Mouse (Mus musculus): ENCODE data around the gene Map3k12.

Gene Map3k12

DNA sequence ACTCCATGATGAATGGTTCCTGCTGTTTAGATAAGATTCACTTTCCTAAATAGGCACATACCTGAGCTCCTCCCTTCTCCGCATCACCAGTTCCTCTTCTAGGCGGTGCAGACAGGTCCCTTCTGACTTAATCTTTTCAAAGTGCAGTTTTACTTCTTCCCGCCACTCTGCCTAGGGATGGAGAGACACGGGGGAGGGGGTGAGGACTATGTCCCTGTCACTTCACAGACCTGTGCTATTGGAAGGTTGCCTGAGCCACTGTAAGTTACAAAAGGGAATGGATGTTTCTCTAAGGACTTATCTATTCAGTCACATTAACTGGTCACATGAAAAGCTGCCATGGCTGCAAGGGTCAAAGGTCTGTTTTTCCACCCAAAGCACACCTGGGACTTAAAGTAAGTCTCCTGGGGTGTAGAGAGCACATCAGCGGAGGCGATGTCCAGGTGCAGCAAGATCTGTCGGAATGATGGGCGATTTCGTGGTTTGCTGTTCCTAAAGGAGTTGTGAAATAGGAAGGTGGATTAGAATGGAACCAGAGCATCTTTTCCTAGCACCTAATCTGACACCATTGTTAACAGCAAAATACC, 14.5 kb downstream of the Map3k12 start:
- no peak for DNase-seq

DNA sequence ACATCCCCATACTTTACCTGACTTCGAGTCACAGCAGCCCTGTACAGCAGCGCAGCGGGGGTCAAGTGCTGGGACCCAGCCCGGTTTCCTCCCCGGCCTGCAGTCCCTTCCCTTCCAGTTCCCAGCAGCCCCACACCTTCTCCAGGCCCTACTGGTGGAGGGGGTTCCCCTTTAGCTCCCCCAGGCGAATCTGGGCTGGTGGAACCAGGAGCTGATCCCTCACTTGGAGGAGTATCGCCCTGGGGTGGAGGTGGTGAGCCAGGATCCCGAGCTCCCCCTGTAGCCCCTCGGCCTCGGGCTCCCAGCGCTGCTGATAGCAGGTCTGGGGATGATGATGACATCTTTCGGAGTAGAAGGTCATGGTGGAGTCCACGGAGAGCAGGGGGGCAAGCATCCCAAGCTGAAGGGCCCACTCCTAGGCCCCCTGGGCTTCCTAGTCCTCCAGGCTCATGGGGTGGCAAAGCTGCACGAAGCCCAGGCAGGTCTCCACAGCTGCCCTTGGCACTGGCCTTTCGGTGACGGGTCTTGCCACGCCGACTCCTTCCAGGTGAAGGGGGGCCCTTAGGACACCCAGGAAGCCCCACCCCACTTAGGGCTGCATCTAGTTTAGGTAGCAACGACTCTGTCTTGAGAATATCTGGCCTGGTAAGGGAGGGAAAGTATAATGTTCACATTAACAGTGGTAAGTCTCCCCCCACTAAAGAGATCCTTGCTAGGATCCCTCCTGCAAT, 15.6 kb downstream of the Map3k12 start:
- no peak for DNase-seq

- no peak for DNase-seq
Observed at GRCm38 (mm10) chr15:102500479-102500878, 16.4 kb downstream of the Map3k12 start.

GRCm38 (mm10) chr15:102499851-102500250, 17.0 kb downstream of the Map3k12 start:
- DNase-seq, result no peak

GRCm38 (mm10) chr15:102499370-102499769, 17.5 kb downstream of the Map3k12 start:
- DNase-seq, result no peak

GRCm38 (mm10) chr15:102498322-102498721, 18.5 kb downstream of the Map3k12 start:
- no peak for DNase-seq

- DNase-seq, result no peak
Observed at GRCm38 (mm10) chr15:102487664-102488063, 29.2 kb downstream of the Map3k12 start.

GRCm38 (mm10) chr15:102485853-102486252, 31.0 kb downstream of the Map3k12 start:
- DNase-seq, result no peak

DNA sequence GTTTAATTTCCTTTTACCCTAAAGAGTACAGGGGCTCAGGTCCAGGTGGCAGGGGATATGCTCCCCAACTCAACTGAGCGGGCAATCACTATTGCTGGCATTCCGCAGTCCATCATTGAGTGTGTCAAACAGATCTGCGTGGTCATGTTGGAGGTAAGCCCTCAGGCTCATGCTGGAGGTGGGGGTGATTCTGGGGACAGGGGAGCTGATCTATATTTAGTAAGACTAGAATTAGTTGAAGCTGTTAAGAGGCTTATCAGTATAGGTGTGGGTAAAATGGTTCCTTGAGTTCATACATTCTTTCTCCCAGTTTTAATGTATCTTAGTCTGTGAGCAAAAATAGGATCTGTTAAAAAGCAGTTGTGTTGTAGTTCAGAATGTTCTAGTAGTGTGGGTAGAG, 33.7 kb downstream of the Map3k12 start:
- DNase-seq, result no peak

DNA sequence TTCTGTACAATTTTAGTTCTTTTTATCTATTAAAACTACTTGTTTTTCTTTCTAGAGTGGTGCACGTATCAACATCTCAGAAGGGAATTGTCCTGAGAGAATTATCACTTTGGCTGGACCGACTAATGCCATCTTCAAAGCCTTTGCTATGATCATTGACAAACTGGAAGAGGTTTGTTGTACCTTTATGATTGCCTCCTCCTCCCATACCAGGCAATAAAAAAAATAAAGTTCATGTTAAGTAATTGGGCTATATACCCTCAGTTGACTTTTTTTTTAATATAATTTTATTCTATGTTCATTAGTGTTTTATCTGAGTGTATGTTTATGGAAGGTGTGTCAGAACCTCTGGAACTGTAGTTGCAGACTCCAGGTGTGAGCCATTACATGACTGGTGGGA, 42.3 kb downstream of the Map3k12 start:
- no peak for DNase-seq

- no peak for DNase-seq
Observed at GRCm38 (mm10) chr15:102473246-102473645, 43.6 kb downstream of the Map3k12 start.

GRCm38 (mm10) chr15:102471727-102472126, 45.1 kb downstream of the Map3k12 start:
- DNase-seq, result no peak

DNA sequence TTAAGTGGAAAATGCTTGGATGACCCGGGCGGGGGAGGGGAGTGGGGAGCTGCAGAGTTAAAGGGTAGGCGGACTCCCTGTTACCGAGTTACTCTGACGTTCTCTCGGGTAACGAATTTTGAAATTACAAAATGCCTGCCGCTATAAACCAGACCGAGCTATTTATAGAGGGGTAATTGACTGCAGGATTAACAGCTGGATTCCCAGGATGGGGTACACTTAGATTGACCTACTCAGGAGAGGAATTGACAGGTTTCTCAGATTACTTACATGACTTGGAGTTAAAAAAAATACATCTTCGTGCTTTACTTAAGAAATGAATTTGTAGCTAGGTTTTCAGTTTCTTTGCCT, 45.6 kb downstream of the Map3k12 start:
- DNase-seq, result no peak

GRCm38 (mm10) chr15:102470605-102471294, 46.1 kb downstream of the Map3k12 start:
- peak; percentile 82 for DNase-seq

- peak; percentile 95 for DNase-seq
Observed at GRCm38 (mm10) chr15:102470183-102470604, 46.7 kb downstream of the Map3k12 start, which contains the start of gene Pcbp2. Pcbp2 (plus strand) TSS chr15:102470539.

- DNase-seq, result no peak
Observed at GRCm38 (mm10) chr15:102468675-102469370, 48.0 kb downstream of the Map3k12 start.

- DNase-seq, result no peak
Observed at GRCm38 (mm10) chr15:102463666-102464065, 53.2 kb downstream of the Map3k12 start.

DNA sequence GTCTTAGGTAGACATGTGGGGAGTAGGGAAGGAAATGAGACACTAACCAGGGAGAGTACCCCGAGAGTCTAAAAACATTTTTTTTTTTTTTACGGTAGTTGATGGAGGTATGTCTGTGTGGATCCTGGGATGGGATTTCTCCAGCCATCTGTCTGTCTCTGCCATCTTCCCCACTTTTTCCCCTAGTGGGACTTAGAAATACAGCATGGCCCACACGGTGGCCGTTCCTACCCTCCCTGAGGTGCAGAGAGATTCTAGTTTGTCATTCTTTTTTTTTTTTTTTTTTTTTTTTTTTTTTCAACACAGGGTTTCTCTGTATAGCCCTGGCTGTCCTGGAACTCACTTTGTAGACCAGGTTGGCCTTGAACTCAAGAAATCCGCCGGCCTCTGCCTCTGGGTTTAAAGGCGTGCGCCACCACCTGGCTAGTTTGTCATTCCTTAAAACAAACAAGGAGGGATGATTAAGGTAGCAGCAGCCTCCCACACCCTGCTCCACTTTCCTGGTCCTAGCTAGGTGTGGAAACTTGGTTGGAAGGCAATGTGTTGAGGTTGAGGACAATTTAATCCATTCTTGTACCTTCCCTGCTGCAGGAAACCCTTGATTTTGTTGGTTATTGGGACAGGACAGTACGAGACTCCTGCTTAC, 55.3 kb downstream of the Map3k12 start:
- DNase-seq, result no peak

DNA sequence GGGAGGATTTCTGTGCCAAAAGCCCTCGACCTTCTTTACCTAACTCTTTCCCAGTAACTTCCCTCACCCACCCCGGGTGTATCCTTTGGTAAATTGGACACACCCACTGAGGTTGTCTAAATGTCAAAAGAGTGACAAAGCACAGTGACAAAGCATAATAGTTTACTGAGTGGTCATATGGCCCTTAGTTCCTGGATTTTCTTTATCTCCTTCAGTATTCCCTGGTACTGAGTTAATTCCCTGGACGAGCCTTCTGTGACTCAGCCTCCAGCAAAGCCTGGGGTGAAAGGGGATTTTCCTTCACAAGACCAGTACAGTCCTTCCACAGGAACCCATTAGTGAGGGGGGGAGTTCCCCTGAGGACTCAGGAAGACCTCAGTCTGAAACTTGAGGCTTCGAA, 55.9 kb downstream of the Map3k12 start:
- no peak for DNase-seq

DNA sequence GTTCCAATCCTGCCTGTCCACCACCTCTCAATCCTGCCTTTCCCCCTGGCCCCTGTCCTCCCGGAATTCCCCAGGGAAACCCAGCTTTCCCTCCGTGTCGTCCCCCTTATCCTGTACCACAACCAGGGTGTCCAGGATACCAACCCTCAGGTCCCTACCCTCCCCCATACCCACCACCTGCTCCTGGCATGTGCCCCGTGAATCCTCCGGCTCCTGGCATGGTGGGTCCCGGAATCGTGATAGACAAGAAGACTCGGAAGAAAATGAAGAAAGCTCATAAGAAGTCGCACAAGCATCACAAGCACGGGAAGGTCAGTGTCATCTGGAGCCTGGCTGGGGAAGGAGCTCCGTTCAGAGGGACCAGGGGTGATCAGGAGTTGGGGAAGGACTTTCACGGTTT, 56.5 kb downstream of the Map3k12 start:
- DNase-seq, result no peak

DNA sequence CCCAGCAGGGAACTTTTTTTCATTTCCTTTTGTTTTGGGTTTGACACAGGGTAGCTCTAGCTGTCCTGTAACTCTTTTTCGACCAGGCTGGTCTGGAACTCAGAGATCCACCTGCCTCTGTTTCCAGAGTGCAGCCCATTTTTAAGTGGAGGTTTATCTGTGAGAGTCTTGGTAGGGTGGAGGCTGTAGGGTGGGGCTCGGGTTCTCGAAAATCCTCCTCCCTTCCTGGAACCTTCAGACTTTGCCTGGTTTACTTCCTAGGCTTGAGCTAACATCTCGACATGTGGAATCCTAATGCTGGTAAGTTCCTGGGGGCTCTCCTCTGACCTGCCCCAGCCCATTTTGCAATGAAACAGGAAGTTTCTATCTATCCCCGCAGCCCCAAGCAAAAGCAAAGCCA, 57.0 kb downstream of the Map3k12 start:
- no peak for DNase-seq

- no peak for DNase-seq
Observed at GRCm38 (mm10) chr15:102459381-102459780, 57.5 kb downstream of the Map3k12 start.

DNA sequence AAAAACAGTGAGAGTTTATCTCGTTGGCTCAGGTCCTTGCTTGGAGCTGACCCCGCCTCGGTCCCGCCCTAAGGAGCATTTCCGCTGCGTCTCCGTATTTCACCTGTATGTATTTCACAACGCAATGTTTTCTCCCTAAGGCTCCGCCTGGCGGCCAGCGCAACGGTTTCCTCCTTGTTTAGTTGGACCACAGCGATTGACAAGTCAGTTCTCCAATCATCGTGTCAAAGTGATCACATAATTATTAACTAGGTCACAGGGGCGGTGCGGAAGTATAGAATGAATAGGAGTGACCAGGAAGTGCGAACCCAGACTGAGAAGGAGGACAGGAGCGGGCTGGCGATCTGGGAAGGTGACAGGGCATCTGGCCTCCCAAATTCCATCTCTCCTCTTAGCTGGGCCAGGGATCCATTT, 58.0 kb downstream of the Map3k12 start, which contains the start of gene Prr13:
Gene Prr13, plus strand, starts transcription at position 125 of the 414 bp plus-strand sequence.
- DNase-seq, result peak; percentile 94
